Mouse (Mus musculus) liver, embryonic 14.5 days (tissue): Measurements from ENCODE around the gene Kdm2b.

ENCODE experiments used
- CTCF ChIP-seq: IDR thresholded peaks from 2 replicates; pipeline ENCODE4 v1.5.1; 2016; ENCODE audit warnings: antibody characterized with exemption, low read depth, control low read depth
- EP300 ChIP-seq: IDR thresholded peaks from 2 replicates; pipeline ENCODE4 v1.6.1; 2016; ENCODE audit warnings: antibody characterized with exemption, low read depth

- TF ChIP-seq CTCF: no peak
- TF ChIP-seq EP300: no peak
These were observed 145.8 kb downstream of the Kdm2b start for GRCm38 (mm10) chr5:122843799-122844198.
